Mouse (Mus musculus): ENCODE data around the gene Meaf6. TPM values are rescaled to one million over a fixed set of nuclear protein-coding genes. Genes with fewer than 3 reads are reported as not detected.

Gene Meaf6
- total RNA-seq (2023) = 48.4 TPM

GRCm38 (mm10) chr4:125084403-125085345 lies at the start of gene Meaf6:
Gene Meaf6 (plus strand): TSS chr4:125085134.

GRCm38 (mm10) chr4:125065517-125066307 lies 19.2 kb upstream of the Meaf6 start, which contains the start of gene Dnali1:
Gene Dnali1 (minus strand): TSS chr4:125065703.

GRCm38 (mm10) chr4:125066490-125067370 lies 18.2 kb upstream of the Meaf6 start, which contains the start of gene Snip1:
Gene Snip1 (plus strand): TSS chr4:125066672.

GRCm38 (mm10) chr4:125127305-125128084 lies 42.6 kb downstream of the Meaf6 start, which contains the start of gene Zc3h12a:
Gene Zc3h12a (minus strand): TSS chr4:125127840.

Other genes starting within 250 kb of the Meaf6 start
- gene Yrdc, start 234.5 kb upstream of the Meaf6 start, total RNA-seq (2023) = 127 TPM
- 16.8 TPM for gene 1110065P20Rik, start 233.9 kb upstream of the Meaf6 start, total RNA-seq (2023)
- 2.7 TPM for gene Maneal, start 223.0 kb upstream of the Meaf6 start, total RNA-seq (2023)
- not detected for gene Epha10, start 204.2 kb upstream of the Meaf6 start, total RNA-seq (2023)
- 16.2 TPM for gene 9930104L06Rik, start 148.1 kb upstream of the Meaf6 start, total RNA-seq (2023)
- 2.8 TPM for gene Cdca8, start 145.8 kb upstream of the Meaf6 start, total RNA-seq (2023)
- gene Rspo1, start 98.7 kb upstream of the Meaf6 start, total RNA-seq (2023) = not detected
- gene Gnl2, start 68.5 kb upstream of the Meaf6 start, total RNA-seq (2023) = 94.0 TPM
- gene Dnali1, start 19.4 kb upstream of the Meaf6 start, total RNA-seq (2023) = not detected
- 42.9 TPM for gene Snip1, start 18.5 kb upstream of the Meaf6 start, total RNA-seq (2023)
- gene Zc3h12a, start 42.7 kb downstream of the Meaf6 start, total RNA-seq (2023) = 194 TPM